Mouse (Mus musculus): ENCODE data around the gene Mptx2.
"Not testable (repeated sequence)": the region's sequence is repeated elsewhere in the genome, so short reads cannot be mapped to it uniquely, and the experiment has no call there.

Gene Mptx2

DNA sequence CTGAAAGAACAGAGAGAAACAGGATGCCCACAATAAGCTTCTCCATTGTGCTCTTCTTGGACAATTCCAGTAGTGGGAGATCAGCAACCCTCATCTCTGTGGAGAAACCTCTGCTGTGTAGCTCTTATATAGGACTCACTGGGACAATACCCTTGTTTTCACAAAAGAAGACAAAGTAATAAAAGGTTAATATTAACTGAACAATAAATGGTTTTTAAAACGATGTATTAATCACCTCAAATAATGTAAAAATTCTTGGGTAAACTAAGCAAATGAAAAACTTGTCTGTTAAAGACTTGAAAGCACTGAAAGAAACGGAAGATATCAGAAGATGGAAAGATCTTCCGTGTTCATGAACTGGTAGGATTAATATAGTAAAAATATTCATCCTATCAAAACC is at the start of gene Mptx2:
TSS of gene Mptx2 (minus strand) at position 101 of the 400 bp plus-strand sequence.
- DNase-seq (ENCODE audit: low spot score), result no peak

GRCm38 (mm10) chr1:173326552-173326951 is 49.0 kb upstream of the Mptx2 start:
- DNase-seq (ENCODE audit: low spot score), result no peak

DNA sequence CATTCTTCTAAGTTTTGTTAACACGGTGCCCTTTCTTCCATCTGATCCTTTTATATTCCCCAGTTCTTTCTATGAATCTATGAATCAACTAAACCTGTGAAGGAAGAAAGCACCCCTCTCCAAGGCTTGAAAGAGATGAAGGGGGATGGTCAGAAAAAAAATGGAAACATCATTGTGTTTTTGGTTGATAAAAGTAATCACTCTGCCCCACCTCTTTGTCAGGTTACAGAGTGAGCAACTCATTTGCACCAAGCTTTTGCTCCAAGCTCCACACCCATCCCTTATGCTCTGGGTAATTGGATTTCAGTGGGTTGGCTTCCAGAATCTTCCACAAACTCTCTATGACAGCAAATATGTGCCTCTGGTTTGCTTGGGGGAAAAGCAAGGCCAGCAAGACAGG is 47.8 kb upstream of the Mptx2 start:
- DNase-seq (ENCODE audit: low spot score), result no peak

DNA sequence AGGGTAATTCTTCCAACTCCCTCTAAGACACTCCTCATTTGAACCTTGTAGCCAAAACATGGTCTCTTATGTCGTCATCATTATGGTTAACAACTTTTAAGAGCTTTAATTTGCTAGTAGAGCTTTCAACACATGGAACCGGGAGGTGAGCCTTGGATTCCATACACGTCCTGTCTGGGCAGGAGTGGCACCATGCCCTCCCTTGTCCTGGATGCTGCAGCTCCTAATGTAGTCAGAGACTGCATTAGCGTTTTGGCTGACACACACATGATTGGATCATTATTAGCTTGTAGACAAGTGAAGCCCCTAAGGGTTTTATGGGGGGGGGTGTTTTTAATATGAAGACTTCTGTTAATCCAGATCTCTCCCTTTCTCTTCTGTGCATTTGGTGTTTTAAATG is 47.4 kb upstream of the Mptx2 start:
- DNase-seq (ENCODE audit: low spot score), result no peak

GRCm38 (mm10) chr1:173323839-173324585 is 46.4 kb upstream of the Mptx2 start:
- DNase-seq (ENCODE audit: low spot score), result no peak

DNA sequence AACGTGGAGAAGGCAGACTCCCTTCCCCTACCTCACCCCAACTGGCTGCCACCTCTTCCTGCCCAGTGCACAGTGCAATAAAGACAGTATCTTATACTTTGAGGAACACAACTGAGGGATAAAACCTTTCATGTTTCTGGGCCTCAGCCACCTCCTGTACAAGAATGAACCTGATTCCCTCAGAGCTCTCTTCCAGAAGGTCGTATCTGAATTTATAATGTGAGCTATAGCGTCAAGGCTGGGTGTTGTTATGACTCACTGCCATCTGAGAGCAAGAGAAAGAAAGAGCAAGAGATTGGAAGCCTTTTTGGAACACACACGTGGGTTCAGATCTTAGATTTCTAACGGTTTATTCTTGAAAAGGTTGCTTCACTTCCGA is 44.7 kb upstream of the Mptx2 start:
- no peak for DNase-seq (ENCODE audit: low spot score)

DNA sequence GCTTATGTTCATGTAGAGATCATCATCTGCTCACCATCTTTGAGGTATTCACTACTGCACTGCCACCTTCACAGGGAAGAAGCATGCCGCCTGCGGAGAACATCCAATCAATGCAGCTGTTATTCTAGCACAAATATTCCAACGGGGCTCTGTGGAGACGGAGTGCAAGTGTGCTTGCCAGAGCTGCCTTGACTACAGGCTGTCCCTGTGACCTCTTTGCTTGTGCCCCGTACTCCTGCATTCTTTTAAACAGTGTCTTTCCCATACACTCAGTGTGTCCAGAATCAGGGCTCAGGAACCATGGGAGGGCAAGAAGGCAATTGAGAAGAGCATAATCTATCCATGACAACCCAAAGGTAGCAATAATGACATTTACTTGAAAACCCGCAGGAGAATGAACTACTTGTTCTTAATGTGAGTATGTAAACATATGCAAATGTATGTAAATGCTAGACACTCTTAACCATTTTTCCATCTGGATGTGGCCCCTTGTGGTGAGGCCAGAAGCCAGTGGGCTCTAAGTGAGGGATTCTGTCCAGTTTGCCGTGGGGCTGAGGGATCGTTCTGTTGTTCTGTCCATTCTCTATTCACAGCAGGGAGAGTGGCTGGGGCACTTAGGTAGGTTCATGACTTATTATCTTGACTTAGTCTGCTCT is 44.1 kb upstream of the Mptx2 start:
- no peak for DNase-seq (ENCODE audit: low spot score)

- no peak for DNase-seq (ENCODE audit: low spot score)
Measured at GRCm38 (mm10) chr1:173317925-173318477, 40.4 kb upstream of the Mptx2 start.

- no peak for DNase-seq (ENCODE audit: low spot score)
Measured at GRCm38 (mm10) chr1:173315725-173316124, 38.1 kb upstream of the Mptx2 start.

- not testable (repeated sequence) for DNase-seq (ENCODE audit: low spot score)
Measured at GRCm38 (mm10) chr1:173313535-173314050, 36.0 kb upstream of the Mptx2 start.

GRCm38 (mm10) chr1:173302795-173303194 is 25.2 kb upstream of the Mptx2 start:
- DNase-seq (ENCODE audit: low spot score), result not testable (repeated sequence)

GRCm38 (mm10) chr1:173265701-173266100 is 11.9 kb downstream of the Mptx2 start, which contains the start of gene Olfr418:
Gene Olfr418, plus strand, starts transcription at chr1:173266001.
- DNase-seq (ENCODE audit: low spot score), result no peak

DNA sequence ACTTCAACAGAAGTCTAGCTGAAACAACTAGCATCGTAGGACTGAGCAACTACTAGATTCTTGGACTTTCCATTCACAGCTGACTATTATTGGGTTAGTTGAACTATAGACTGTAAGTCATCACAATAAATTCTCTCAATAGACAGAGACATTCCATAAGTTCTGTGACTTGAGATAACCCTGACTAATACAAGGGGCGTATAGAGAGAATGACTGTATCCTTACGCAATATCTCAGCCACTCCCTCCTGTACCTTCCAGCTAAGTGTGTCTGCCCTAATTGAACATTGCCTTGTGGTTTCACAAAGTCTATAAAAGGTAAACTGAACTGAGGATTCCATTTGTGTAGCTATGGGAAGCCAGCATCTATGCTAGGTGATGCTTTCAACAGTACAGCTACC is 27.7 kb downstream of the Mptx2 start:
- DNase-seq (ENCODE audit: low spot score), result no peak

GRCm38 (mm10) chr1:173237004-173237403 is 40.6 kb downstream of the Mptx2 start:
- not testable (repeated sequence) for DNase-seq (ENCODE audit: low spot score)

DNA sequence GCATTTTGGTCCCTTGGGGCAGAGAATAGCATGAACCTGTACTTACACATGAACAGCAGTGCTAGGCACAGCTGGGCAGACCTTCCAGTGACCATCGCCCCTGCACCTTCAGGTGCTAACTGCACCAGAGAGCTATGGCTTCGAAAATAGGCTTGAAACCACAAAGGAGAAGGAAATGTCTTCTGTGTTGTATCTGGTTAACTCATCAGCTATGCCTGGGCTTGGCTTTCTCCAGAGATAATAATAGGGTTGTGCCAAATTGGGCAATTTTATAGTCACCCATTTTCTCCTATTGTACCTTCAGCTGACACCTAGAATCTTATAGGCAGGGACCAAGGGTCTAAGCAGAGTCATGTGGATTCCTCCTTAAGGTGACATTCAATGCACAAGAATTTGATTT is 50.5 kb downstream of the Mptx2 start, which contains the start of gene Fcer1a:
TSS of gene Fcer1a (minus strand) at position 134 of the 400 bp plus-strand sequence.
- DNase-seq (ENCODE audit: low spot score), result no peak
